8 mouse cellular contexts compared by ENCODE assay signal in genomic region chr15:77203255-77203981, GRCm38 (mm10).
A peak's percentile ranks its signal among the peaks of the same experiment; 100 is the strongest.
DNase-seq lines count a peak whose midpoint lies in the region; ATAC-seq lines count a peak whose summit lies in the region.

No protein-coding gene starts in this region.

- 33% methylated on average over 14 of the region's 14 CpGs for WGBS in embryonic facial prominence, embryonic 14.5 days
- WGBS in limb, embryonic 12.5 days, result 46% methylated on average over 14 of the region's 14 CpGs
- 58% methylated on average over 14 of the region's 14 CpGs for WGBS in midbrain, embryonic 14.5 days

- no peak overlapping the region for H3K4me2 ChIP-seq in embryonic facial prominence, embryonic 14.5 days (ENCODE audit: low read depth, low read length)
- peak overlapping the region; percentile 18; the same call in 1 of the 2 replicates for H3K4me2 ChIP-seq in limb, embryonic 12.5 days
- no peak overlapping the region for H3K4me2 ChIP-seq in midbrain, embryonic 14.5 days (ENCODE audit: low read length)

- ATAC-seq in embryonic facial prominence, embryonic 14.5 days (ENCODE audit: low read depth), result peak; percentile 68; the same call in 1 of the 2 replicates
- peak; percentile 45; the same call in 1 of the 2 replicates for ATAC-seq in limb, embryonic 12.5 days (ENCODE audit: insufficient number of reproducible peaks, insufficient read depth, low FRiP score, low TSS enrichment, low read depth)
- ATAC-seq in midbrain, embryonic 14.5 days (ENCODE audit: low FRiP score, low TSS enrichment), result no peak

- no peaks in the 10 kb centered on the region for H3K27me3 ChIP-seq in embryonic facial prominence, embryonic 14.5 days (replicated peaks; ENCODE audit: control insufficient read depth, insufficient read depth, low read length)
- no peaks in the 10 kb centered on the region for H3K27me3 ChIP-seq in limb, embryonic 12.5 days
- no peaks in the 10 kb centered on the region for H3K27me3 ChIP-seq in midbrain, embryonic 14.5 days (ENCODE audit: control insufficient read depth, insufficient read depth, low read length)

- H3K9me3 ChIP-seq in embryonic facial prominence, embryonic 14.5 days (ENCODE audit: control insufficient read depth, low read length), result no peaks in the 10 kb centered on the region
- H3K9me3 ChIP-seq in limb, embryonic 12.5 days, result no peaks in the 10 kb centered on the region
- H3K9me3 ChIP-seq in midbrain, embryonic 14.5 days (ENCODE audit: control insufficient read depth, low read length), result no peaks in the 10 kb centered on the region

- intact Hi-C loops in heart, postnatal 14 days (cut with DNase I), result no loop called here

- H3K27ac ChIP-seq in embryonic facial prominence, embryonic 14.5 days (replicated peaks; ENCODE audit: low read depth, low read length), result peak overlapping the region; percentile 41
- H3K27ac ChIP-seq in limb, embryonic 12.5 days, result peak overlapping the region; percentile 76
- H3K27ac ChIP-seq in midbrain, embryonic 14.5 days (replicated peaks; ENCODE audit: low read depth, low read length), result peak overlapping the region; percentile 42; the same call in 1 of the 2 replicates

- H3K36me3 ChIP-seq in embryonic facial prominence, embryonic 14.5 days (ENCODE audit: control insufficient read depth, insufficient read depth, low read length), result no peaks in the 10 kb centered on the region
- no peaks in the 10 kb centered on the region; the same call in 1 of the 2 replicates for H3K36me3 ChIP-seq in limb, embryonic 12.5 days
- no peaks in the 10 kb centered on the region for H3K36me3 ChIP-seq in midbrain, embryonic 14.5 days (ENCODE audit: control insufficient read depth, insufficient read depth, low read length)

- peak; percentile 58 for DNase-seq in adrenal gland, adult 2 months
- no peak for DNase-seq in adrenal gland, adult 8-10 months
- DNase-seq in embryonic facial prominence, embryonic 14.5 days (ENCODE audit: low spot score), result peak; percentile 54
- peak; percentile 30 to 43 for DNase-seq in heart, postnatal 14 days
- peak; percentile 54 for DNase-seq in midbrain, embryonic 14.5 days
- DNase-seq in urinary bladder, postnatal 4 days (ENCODE audit: low spot score in 2 of 2), result no peak
- DNase-seq in embryo, embryonic 10.5 days (ENCODE audit: low spot score), result no peak

- peak overlapping the region; percentile 9; the same call in 1 of the 2 replicates for H3K9ac ChIP-seq in embryonic facial prominence, embryonic 14.5 days (ENCODE audit: low read depth, low read length)
- H3K9ac ChIP-seq in limb, embryonic 12.5 days (replicated peaks), result peak overlapping the region; percentile 42; the same call in 1 of the 2 replicates
- H3K9ac ChIP-seq in midbrain, embryonic 14.5 days (replicated peaks; ENCODE audit: low read length), result no peak overlapping the region

- no peak overlapping the region for H3K4me3 ChIP-seq in embryonic facial prominence, embryonic 14.5 days (ENCODE audit: low read depth, low read length)
- H3K4me3 ChIP-seq in limb, embryonic 12.5 days (replicated peaks), result no peak overlapping the region
- H3K4me3 ChIP-seq in midbrain, embryonic 14.5 days (replicated peaks; ENCODE audit: low read depth, low read length), result no peak overlapping the region

- H3K4me1 ChIP-seq in embryonic facial prominence, embryonic 14.5 days (ENCODE audit: control insufficient read depth, insufficient read depth, low read length), result peaks cover 21% of the 10 kb centered on the region
- H3K4me1 ChIP-seq in limb, embryonic 12.5 days (replicated peaks), result peaks cover 56% of the 10 kb centered on the region
- H3K4me1 ChIP-seq in midbrain, embryonic 14.5 days (ENCODE audit: control insufficient read depth, insufficient read depth, low read length), result peaks cover 18% of the 10 kb centered on the region

Comparison
In these comparisons a context has a peak if more than half of its experiments do, and no peak if none do; other contexts are left out.
1. DNase-seq: peak in adrenal gland, adult 2 months (single experiment), embryonic facial prominence, embryonic 14.5 days (single experiment), heart, postnatal 14 days (2 of 2) and midbrain, embryonic 14.5 days (single experiment); none in adrenal gland, adult 8-10 months (single experiment), urinary bladder, postnatal 4 days (0 of 2) and embryo, embryonic 10.5 days (single experiment).
2. Peak in every context shown above with its lines, with median percentiles within 50 percentile points of each other: H3K27ac ChIP-seq.